Mouse (Mus musculus): ENCODE results near the gene A4galt.
A peak's percentile ranks its signal among the peaks of the same experiment; 100 is the strongest.

GRCm38 (mm10) chr15:83254372-83255070 is 2.9 kb upstream of the A4galt start:
- no peak for TF ChIP-seq JUND (IDR thresholded peaks at IDR 0.05; ENCODE audit: low read depth, low read length)
- TF ChIP-seq GATA1 (IDR thresholded peaks at IDR 0.05; ENCODE audit: low read depth, low read length): 0 out of 2 replicates have a peak, but pooled peaks have one; percentile 25
- TF ChIP-seq CTCF (IDR thresholded peaks at IDR 0.05 in 2 of 3, conservative IDR thresholded peaks at IDR 0.05 in 1 of 3; ENCODE audit: control insufficient read depth in 1 of 3, insufficient read depth in 1 of 3, low read depth in 2 of 3, low read length in 3 of 3, poor library complexity in 1 of 3, severe bottlenecking in 1 of 3): no peak
- TF ChIP-seq USF1 (IDR thresholded peaks at IDR 0.05; ENCODE audit: low read depth, low read length): no peak
- TF ChIP-seq RCOR1 (IDR thresholded peaks at IDR 0.05; ENCODE audit: low read depth, low read length): no peak
- no peak for TF ChIP-seq SIN3A (IDR thresholded peaks at IDR 0.05; ENCODE audit: low read length)
- no peak for TF ChIP-seq MAFK (IDR thresholded peaks at IDR 0.05; ENCODE audit: borderline replicate concordance, low read depth, low read length)
- TF ChIP-seq MXI1 (IDR thresholded peaks at IDR 0.05; ENCODE audit: low read depth, low read length): no peak
- no peak for TF ChIP-seq POLR2A (IDR thresholded peaks at IDR 0.05; ENCODE audit: control insufficient read depth in 1 of 2, insufficient read depth in 1 of 2, low read depth in 1 of 2, low read length in 2 of 2, poor library complexity in 1 of 2)

Measured in MEL (cell line).